Mouse (Mus musculus) c-Kit-positive CD71-negative TER-119-negative erythroid progenitor cells, embryonic 14.5 days (primary cell): Measurements from ENCODE around the gene Bola1.
"Not testable (repeated sequence)": the region's sequence is repeated elsewhere in the genome, so short reads cannot be mapped to it uniquely, and the experiment has no call there.

Experiments used
- DNase-seq: peaks from one replicate; pipeline ENCODE4 v3.0.0-alpha.2; 2013; ENCODE audit warnings: low read depth

The Bola1 gene

DNA sequence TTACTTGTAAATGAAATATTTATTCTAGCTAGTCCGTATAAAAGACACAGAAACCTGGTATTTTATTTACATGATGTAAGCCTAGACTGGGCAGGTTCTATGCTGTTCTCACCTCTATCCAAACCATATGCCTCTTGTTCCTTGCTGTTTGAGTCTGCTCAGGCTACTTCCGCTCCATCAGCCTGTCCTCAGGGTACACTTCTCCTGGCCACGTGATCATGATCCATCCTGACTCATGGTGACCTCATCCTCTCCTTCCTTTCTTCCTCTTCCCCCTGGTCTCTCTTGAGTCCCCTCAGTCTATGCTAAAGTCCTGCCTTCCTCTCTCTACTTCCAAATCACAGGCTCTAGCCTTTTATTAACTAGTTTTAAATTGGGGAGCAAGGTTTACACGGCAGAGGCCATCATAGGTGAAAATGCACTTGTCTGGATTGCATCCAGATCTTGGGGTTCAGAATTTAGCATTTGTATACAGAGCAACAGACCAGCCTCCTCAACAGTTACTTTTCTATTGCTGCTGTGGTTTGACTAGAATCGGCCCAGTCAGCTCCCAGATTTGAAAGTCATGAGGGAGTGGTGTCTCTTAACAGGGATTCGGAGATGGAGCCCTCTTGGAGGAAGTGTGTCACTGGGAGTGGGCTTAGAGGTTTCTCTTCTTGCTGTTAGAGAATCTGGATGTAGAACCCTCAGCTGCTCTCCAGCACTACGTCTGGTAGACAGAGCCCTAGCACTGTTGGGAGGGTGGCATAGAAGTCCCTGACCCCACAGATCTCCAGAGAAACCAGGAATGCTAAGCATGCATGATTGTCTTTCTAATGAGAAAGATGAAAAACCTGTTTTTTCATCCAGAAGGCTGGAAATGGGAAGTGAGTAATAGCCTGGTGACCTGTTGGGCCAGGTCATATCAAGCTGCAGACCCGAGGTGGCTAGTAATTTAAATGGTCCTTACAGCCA, 7.5 kb upstream of the Bola1 start:
- DNase-seq: no peak

DNA sequence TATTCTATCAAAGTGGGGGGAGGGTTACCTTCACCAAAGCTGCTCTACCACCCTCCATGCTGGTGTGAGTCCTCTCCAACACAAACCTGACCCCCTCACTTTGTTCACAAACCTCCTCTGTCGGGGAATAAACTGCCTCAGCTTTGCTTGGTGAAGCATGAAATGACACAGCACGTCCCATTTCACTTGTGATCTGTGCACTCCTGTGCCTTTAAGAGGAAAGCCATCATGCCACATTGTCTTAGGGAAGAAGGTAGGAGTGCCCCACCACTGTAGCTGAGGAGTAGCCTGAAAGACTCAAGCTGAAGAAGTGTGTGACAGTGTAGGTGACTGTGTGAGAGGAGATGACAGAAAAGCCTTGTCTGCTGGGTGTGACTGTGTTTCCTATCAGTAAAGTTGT, 5.9 kb upstream of the Bola1 start:
- DNase-seq: no peak

DNA sequence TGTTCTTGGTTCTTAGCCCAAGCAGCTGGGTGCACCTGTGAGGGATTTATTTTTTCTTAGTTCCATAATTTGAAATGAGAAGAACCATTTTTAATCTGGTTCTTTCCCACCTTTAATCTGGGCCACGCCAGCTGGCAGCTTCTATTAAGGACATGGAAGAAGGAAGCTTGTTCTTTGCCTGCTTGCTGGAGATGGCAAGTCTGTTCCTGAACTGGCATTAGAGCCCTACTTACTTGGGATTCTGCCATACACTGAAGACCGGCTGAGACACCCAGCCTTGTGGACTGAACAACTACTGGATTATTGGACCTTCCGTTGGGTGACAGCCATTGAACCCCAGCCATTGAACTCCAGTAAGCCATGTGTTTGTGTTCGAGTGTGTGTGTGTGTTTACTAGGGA, 3.3 kb upstream of the Bola1 start:
- no peak for DNase-seq

DNA sequence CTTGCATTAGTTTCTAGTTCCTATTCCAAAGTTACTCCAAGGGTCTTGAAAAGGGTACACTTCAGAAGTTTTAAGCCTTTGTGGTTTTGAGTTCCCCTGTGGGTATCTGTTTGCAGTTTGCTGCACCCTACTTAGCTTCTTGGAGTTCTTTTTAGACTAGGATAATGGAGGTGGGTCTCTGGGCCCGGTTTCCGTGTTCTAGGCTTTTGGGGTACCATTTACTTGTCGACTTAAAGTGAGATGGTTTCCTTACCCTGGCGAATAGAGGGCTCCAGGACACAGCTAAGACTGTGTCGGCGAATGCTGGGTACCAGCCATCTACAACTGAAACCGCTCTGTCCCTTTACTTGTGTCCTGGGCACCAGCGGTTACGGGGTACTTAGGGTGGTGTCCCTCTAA, 2.1 kb upstream of the Bola1 start:
- DNase-seq: no peak

DNA sequence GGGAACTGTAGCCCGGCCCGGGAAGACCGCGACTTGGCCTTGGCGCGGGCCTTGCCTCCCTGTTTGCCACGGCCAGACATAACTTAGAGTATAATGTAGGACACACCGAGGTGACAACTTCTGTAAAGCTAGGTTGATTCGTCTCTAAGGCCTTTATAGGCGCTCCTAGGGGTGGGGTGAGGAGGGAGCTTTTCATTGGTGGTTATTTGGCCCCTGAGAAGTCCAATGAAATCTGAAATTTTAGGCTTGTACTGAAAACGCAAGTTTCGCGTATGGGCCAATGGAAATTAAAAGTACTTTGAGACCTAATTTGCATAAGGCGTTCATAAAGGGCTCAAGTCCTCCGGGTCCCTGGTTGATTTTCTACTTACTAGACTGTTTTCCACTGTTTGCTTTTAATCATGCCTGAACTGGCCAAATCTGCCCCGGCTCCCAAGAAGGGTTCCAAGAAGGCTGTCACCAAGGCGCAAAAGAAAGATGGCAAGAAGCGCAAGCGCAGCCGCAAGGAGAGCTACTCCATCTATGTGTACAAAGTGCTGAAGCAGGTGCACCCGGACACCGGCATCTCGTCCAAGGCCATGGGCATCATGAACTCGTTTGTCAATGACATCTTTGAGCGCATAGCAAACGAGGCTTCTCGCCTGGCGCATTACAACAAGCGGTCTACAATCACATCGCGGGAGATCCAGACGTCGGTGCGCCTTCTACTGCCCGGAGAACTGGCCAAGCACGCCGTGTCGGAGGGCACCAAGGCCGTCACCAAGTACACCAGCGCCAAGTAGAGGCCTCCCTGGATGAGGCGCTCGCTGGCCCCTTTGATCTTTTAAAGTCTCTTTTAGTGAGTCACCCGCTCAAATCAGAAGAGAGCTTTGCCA, 1.5 kb upstream of the Bola1 start, which contains the start of the genes Hist2h2ac and Hist2h2be:
Gene Hist2h2ac, minus strand, starts transcription at position 116 of the 875 bp plus-strand sequence.
Gene Hist2h2be, plus strand, starts transcription at position 355 of the 875 bp plus-strand sequence.
- DNase-seq: peak; percentile 96

DNA sequence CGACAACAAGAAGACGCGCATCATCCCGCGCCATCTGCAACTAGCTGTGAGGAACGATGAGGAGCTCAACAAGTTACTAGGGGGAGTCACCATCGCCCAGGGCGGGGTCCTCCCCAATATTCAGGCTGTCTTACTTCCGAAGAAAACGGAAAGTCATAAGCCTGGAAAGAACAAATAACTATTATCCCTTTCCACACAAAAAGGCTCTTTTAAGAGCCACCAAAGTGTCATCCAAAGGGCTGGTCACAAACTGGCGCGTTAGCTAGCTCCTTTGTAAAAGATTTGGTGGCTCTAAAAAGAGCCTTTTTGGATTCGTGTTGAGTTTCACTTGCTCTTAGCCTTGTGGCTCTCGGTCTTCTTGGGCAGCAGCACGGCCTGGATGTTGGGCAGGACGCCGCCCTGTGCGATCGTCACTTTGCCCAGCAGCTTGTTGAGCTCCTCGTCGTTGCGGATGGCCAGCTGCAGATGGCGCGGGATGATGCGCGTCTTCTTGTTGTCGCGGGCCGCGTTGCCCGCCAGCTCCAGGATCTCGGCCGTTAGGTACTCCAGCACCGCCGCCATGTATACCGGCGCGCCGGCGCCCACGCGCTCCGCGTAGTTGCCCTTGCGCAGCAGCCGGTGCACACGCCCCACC, 739 bp upstream of the Bola1 start:
- DNase-seq: not testable (repeated sequence)

DNA sequence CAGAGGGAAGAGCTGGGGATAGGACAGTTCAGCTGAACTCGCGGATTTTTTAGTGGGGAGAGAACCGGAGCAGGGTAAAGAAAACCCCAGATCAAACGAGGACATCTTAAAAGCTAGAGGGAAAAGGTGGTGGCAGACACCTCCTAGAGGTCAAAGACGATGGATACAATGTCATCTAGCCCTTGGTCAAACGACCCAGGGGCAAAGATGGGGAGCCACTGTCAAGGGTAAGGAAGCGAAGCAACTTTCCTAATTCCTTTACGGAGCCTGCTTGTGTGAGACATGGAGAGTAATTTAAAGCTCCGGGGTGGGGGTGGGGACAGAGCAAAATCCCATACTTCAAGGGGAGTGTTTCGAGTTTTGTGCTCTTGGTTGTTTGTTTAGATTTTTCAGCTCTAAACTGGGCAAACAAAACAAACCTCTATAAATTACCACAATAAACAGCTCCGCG, 293 bp downstream of the Bola1 start:
- no peak for DNase-seq

DNA sequence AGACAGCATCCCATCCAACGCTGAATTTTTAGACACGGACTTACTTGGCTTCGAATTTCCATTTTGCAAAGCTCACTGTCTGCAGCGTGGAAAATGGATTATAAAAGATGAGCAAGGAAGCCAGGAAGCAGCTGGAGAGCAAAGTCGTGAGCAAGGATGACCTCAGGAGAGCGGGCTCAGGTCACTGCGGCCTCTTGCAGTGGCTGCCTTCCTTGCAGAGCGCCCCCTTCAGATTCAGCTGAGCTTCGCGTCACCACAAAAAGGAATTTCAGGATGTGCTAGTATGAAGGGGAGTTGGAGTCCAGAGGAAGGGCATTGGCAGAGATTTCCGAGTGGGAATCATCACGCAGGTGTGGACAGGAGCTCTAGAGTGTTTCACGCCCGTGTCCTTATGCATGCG, 10.3 kb downstream of the Bola1 start:
- no peak for DNase-seq

DNA sequence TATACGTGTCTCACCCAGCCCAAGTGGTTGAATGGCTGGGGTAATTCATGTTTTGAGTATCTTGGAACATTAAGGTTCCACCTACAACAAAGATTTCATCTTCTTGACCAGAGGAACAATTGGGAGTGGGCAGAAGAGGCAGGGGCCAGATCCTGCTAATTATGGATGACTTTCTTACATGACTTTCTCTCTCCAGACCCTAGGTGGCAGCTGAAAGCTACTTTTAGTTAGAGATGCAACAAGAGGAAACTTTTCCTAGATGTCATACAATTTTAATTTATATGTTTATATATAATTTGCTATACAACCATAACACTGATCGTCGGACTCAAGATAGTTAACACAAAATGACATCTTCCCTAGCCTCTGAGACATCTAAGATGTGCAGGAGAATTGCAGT, 11.7 kb downstream of the Bola1 start:
- no peak for DNase-seq

DNA sequence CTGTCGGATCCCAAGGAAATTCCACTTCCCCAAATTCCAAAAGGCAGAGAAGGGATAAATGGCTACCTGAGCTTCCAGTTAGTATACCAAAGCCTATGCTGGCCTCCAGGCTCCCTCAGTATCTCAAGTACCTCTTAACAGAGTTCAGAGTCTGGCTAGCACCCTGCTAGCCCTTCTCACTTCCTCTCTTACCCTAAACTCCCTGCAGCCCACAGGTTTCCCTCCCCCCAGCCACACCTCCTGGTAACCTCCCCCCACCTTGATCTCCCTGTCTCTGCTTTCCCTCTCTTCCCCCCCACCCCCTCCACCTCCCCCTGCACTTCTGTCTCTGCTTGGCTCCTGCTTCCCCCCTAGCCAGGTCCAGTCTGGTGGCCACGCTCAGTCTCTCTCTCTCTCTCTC, 19.8 kb downstream of the Bola1 start:
- DNase-seq: no peak

DNA sequence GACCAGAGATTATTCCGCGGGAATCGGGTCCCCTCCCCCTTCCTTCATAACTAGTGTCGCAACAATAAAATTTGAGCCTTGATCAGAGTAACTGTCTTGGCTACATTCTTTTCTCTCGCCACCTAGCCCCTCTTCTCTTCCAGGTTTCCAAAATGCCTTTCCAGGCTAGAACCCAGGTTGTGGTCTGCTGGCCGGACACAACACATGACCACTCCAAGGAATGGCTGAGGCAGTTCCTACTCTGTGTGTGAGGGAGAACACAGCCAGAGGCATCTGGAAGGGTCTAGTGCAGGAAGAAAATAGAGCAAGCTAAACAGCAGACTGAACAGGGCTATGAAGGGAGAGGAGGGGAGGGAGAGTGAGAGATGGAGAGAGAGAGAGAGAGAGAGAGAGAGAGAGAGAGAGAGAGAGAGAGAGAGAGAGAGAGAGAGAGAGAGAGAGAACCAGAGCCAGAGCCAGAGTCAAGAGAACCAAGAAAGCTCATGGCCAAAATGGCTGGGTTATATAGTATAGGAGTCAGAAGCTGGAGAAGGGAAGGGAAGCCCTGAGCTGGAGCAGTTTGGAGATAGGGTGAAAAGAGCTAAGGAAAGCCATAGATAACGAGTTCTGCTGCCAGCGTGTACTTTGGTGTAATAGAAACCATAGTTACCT, 20.8 kb downstream of the Bola1 start:
- not testable (repeated sequence) for DNase-seq

DNA sequence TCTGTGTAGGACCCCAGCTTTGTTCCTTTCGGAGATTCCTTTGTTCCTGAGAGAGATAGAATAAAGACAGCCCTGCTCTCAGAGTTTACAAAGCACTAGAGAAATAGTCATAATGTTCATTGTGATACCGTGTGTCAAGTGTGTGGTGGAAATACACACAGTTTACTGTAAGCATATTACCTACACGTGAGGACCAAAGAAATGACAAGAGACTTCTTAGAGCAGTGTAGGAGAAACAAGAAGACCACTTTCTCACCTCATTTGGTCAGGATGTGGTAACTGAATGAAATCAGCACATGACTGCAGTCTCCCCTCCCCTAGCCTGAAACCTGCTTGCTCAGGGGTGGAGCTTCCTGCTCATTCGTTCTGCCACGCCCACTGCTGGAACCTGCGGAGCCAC, 21.3 kb downstream of the Bola1 start:
- no peak for DNase-seq

DNA sequence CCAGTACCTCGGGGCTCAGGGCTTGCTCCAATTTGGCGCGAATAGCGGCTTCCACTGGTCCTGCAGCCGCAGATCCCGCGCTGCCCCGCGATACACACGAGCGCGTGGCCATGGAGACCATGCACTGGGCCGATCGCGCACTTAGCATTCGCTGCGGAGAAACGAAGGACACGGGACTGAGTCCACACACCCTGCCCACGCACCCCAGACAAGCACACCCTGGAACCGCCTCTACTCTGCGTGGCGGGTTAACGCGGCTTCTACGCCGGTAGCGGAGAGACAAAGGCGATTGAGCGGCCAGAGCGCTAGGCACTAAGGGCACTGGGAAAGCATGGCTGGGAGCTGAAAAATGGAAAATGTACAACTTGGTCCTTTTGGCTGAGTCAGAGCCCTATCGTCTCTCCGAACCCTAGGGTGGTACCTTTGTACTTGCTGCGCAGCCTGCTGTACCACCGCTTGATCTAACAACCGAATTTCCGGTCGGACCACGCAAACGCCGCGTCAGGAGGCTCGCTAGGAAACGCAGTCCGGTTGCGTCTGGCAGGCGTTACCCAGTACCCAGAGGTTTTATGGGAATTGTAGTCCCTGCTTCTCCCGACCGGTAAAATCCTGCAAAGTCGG, 22.3 kb downstream of the Bola1 start:
- DNase-seq: peak; percentile 67

DNA sequence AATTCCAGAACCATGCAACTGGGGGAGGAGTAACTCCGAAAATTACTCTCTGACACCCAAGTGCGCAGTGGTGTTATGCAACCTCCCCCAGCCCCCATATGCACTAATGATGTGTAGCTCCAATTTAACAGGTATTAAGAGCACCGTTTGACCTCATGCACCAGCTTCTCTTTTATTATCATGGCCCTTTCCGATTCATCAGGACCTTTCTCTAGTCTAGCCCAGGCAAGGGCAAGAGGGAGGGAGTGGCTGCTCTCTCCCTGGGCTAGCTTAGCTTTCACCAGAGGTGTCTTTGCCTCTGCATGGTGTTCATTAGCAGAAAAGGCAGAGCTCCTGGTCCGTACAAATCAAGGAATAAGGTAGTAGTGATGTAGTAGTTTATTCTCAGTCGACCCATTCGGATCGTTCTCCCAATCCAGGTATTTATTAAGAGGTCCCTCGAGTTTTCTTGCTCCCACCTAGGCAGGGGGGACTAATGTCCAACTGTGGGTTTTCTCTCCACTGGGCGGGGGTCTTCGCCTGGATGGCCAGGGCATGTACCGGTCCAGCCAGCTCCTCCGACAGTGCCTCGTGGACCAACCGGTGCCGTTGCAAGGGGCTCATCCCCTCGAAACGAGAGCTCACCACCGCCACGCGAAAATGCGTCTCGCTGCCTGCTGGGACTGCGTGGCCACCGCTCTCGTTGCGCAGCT, 22.9 kb downstream of the Bola1 start:
- DNase-seq: no peak

DNA sequence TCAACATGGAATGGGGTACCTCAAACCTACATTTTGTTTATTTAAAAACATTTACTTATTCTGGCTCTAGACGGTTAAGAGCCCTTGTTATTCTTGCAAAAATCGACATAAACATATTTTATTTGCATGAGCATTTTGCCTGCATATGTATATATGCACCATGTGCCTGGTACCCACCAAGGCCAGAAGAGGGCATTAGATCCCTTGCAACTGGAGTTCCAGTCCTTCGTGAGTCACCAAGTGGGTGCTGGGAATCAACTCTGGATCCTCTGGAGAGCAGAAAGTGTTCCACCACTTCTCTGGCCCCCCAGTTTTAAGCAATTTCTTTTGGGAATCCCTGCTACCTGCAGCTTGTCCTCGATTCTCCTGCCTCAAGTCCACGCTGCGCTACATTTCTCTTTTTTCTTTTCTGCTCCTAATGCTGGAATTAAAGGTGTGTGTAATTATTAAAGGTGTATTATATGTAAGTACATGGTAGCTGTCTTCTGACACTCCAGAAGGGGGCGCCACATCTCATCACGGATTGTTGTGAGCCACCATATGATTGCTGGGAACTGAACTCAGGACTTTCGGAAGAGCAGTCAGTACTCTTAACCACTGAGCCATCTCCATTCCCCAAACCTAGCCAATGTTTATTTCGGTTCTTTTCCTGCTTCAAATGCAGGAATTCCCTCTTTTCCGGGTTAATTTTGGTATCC, 23.7 kb downstream of the Bola1 start:
- no peak for DNase-seq

DNA sequence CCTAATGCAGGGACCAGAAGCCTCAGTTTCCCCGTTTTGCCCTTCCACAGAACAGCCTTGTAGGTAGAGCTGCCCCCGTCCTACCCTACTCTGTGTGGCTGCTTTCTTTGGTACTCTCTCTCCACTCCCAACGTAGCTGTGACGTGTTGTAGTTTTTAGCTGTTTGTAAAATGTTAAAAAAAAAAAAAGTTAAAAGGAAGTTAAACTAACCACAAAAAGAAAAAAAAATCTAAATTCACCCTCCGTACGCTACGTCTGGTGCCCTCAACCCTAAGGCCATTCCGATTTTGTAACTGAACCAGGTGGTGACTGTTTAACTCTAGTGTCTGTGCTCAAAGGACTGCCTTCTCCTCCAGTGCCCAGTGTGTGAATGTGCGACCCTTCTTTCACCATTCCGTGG, 24.5 kb downstream of the Bola1 start:
- no peak for DNase-seq

DNA sequence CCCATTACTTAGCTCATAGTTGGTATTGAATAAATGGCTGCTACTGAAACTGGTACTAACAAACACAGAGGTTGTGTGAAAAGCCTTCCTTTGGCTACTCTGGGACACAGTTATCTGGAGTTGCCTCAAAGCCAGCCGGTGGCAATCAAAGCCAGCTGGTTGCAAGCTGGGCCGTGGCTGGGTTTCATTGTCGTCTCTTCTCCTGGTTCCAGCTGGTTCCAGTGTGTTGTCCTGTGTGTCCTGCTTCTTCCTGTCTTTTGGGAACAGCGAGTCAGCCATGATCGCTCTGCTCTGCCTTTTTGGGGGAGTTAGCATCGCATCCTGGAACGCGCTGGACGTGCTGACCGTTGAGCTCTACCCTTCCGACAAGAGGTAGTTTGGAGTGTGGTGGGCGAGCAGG, 26.5 kb downstream of the Bola1 start:
- no peak for DNase-seq

DNA sequence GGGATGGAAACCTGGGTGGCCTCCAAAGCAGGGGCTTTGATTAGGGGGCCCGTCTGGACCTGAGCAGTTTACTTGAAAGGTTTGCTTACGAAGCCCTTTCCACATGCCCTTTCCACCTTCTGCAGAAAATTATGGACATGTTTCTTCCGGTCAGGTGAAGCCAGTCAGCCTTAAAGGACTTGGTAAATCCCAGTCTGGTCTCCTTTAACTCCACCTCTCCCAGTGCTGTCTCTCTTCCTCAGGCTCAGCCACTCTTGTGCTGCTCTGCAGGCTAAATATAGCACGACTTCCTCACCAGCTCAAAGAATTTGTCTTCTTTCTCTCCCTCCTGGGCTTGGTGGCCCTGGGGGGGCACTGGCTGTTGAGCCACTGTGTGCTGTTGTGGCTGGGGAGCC, 37.1 kb downstream of the Bola1 start:
- DNase-seq: no peak

DNA sequence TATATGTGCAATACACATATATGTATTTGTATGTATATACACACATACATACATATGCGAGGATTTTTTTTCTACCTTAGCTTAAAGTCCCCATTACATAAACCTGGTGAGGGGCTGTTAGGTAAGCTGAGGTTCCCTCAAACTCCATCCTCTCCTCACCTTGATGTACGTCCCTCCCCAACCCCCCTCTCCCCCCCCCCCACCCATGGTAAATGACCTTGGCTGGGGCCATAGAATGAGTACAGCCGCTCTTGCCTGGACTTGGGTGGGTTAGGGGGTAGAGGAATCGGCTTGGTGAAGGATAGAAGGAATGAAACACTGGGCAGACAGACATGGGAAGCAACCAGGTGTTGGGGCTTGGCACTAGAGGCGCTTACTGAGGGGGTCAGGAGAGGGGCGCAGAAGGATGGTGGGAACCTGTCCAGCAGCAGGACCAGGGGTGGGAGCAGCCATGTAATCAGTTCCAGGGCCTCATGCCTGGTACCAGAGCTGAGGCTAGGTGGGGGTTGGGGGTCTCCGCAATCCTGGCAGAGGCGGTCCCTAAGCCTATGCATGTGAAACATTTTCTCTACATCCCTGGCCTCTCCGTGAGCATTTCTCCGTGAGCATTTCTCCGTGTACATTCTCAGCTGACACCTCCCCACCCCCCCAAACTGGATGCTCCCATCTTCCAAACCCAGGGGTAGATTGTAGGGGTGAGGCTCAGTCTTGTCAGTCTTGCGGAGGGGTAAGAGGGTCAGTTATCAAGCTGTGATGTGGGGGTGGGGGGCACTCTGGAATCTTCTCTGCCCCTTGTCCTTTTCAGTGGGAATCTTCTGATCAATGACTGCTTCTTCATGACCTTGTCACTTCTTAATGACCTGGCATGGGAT, 37.8 kb downstream of the Bola1 start:
- no peak for DNase-seq
